Mouse (Mus musculus): ENCODE measurements around the gene Spsb1. TPM values are rescaled to one million over a fixed set of nuclear protein-coding genes. Genes with fewer than 3 reads are reported as not detected.

Spsb1 gene
- total and polyA plus RNA-seq, 3 experiments: 0.04 to 0.19 (median 0.07) TPM

DNA sequence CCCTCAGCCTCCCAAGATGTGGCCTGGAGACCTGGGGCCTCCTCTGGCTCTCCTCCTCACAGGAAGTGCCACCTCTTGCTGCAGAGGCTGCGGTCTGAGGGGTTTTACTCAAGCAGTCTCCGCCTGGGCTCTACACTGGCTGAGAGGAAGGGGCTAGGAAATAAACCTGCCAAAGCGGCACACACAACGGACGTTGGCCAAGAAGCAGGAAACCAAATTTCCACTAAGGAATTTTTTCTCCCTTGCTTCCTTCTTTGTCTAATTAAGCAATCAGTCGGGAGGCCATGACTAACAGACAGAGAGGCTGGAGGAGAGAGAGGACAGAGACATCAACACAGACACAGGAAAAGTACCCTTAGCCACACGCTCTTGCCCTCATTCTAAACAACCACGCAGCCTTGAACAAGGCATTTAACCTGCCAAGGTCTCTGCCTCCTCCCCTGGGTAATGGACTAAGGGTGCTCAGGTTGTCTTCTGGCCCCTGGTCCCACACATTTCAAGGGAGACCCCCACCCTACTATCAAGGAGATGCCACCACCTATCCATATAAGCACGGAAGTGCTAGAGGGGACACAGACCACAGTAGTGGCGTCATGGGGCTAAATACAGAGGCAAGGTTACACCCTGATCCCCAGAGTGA lies 46.5 kb upstream of the Spsb1 start:
- dilution Hi-C loops (cut with MboI; ENCODE audit: extremely low pct_ligation_motif_present, extremely low pct_unique_long_range_greater_than_20kb, low sequenced_read_pairs): no loop called here
- TF ChIP-seq ZC3H11A (IDR thresholded peaks at IDR 0.05; ENCODE audit: low read depth, low read length): no peak
- peak; percentile 35; the same call in 1 of the 2 replicates for TF ChIP-seq EP300 (IDR thresholded peaks at IDR 0.05; ENCODE audit: low read length)
- no peak for TF ChIP-seq JUN (IDR thresholded peaks at IDR 0.05; ENCODE audit: insufficient read depth, low read depth, low read length)
- TF ChIP-seq TCF12 (IDR thresholded peaks at IDR 0.05; ENCODE audit: low read depth, low read length): 0 out of 2 replicates have a peak, but pooled peaks have one; percentile 18
- peak; percentile 31; the same call in 1 of the 2 replicates for TF ChIP-seq ETS1 (conservative IDR thresholded peaks at IDR 0.05; ENCODE audit: low read depth, low read length)
- no peak for TF ChIP-seq ZMIZ1 (IDR thresholded peaks at IDR 0.05; ENCODE audit: low read depth, low read length)
- TF ChIP-seq IRF4 (IDR thresholded peaks at IDR 0.05; ENCODE audit: low read depth, low read length): peak; percentile 23; the same call in 1 of the 2 replicates

DNA sequence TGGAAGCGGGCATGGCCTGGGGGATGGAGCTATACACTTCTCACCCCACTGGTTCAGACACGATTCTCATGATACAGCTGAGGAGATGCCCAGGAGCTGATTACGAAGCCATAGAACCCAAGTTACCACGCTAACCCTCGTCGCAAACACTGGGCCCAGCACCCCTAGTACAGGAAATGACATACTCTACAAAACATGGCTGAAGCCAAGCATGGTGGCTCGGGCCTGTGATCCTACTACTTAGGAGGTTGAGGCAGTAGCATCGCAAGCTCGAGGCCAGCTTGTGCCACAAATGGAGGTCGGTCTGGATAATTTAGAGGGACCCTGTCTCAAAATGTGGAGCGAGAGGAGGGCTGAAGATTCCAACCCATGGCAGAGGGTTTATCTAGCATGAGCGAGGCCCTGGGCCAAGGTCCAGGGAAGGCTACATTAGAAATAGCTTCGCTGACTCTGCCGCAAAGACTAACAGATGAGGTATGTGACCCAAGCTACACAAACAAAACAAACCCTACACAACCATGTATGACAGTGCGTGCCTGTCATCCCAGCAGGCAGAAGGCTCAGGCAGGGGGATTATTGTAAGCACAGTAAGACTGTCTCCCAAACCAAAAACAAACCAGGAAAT lies 45.2 kb upstream of the Spsb1 start:
- no peak for DNase-seq (ENCODE audit: extremely low read depth)
- dilution Hi-C loops (cut with MboI; ENCODE audit: extremely low pct_ligation_motif_present, extremely low pct_unique_long_range_greater_than_20kb, low sequenced_read_pairs) (no loop called here), in situ Hi-C loops (cut with MboI; ENCODE audit: low pct_ligation_motif_present, low pct_unique_long_range_greater_than_20kb, low sequenced_read_pairs) (no loop called here)
- TF ChIP-seq MAZ (IDR thresholded peaks at IDR 0.05; ENCODE audit: low read depth, low read length) (no peak), KAT2A (IDR thresholded peaks at IDR 0.05; ENCODE audit: insufficient replicate concordance, low read length) (no peak), MXI1 (IDR thresholded peaks at IDR 0.05; ENCODE audit: low read depth, low read length) (no peak), IRF4 (IDR thresholded peaks at IDR 0.05; ENCODE audit: low read depth, low read length) (no peak), CTCF (conservative IDR thresholded peaks at IDR 0.05 in 1 of 2, IDR thresholded peaks at IDR 0.05 in 1 of 2; ENCODE audit: low read depth in 2 of 2, low read length in 2 of 2) (no peak), MEF2A (IDR thresholded peaks at IDR 0.05; ENCODE audit: borderline replicate concordance, low read depth, low read length) (no peak), MYC (IDR thresholded peaks at IDR 0.05; ENCODE audit: low read depth, low read length) (no peak), NELFE (IDR thresholded peaks at IDR 0.05; ENCODE audit: low read depth, low read length) (no peak), ELF1 (IDR thresholded peaks at IDR 0.05; ENCODE audit: low read depth, low read length) (no peak), ZMIZ1 (IDR thresholded peaks at IDR 0.05; ENCODE audit: low read depth, low read length) (no peak), ZC3H11A (IDR thresholded peaks at IDR 0.05; ENCODE audit: low read depth, low read length) (no peak), E2F4 (IDR thresholded peaks at IDR 0.05; ENCODE audit: insufficient replicate concordance, low read depth, low read length) (no peak), USF1 (IDR thresholded peaks at IDR 0.05; ENCODE audit: low read depth, low read length) (no peak), USF2 (conservative IDR thresholded peaks at IDR 0.05; ENCODE audit: low read depth, low read length) (no peak), GABPA (IDR thresholded peaks at IDR 0.05; ENCODE audit: insufficient replicate concordance, low read depth, low read length) (no peak)
- H3K9me3 ChIP-seq (replicated peaks; ENCODE audit: low read length): peaks cover 3% of the 10 kb centered on the region
- H3K27ac ChIP-seq (ENCODE audit: insufficient read depth, low read depth): peak overlapping the region; percentile 30; the same call in 1 of the 2 replicates
- peak overlapping the region; percentile 59 for H3K9ac ChIP-seq (ENCODE audit: insufficient read depth, low read depth)
- H3K27me3 ChIP-seq (replicated peaks): no peaks in the 10 kb centered on the region
- peaks cover 34 to 86% of the 10 kb centered on the region in 2 experiments for H3K4me1 ChIP-seq (ENCODE audit: control insufficient read depth in 1 of 2, insufficient read depth in 2 of 2)
- H3K4me2 ChIP-seq (ENCODE audit: insufficient read depth, low read depth, poor library complexity, severe bottlenecking): peak overlapping the region; percentile 80; the same call in 1 of the 2 replicates
- peak overlapping the region; percentile 51 to 52 (median 52) for H3K4me3 ChIP-seq (replicated peaks in 1 of 3; ENCODE audit: low read depth in 2 of 3, low read length in 2 of 3, poor library complexity in 1 of 3)
- H3K36me3 ChIP-seq (replicated peaks in 1 of 2; ENCODE audit: control insufficient read depth in 1 of 2, insufficient read depth in 1 of 2, low read length in 1 of 2): peaks cover 10 to 50% of the 10 kb centered on the region in 2 experiments
- peaks cover 9% of the 10 kb centered on the region; the same call in 1 of the 2 replicates for H3K79me2 ChIP-seq (replicated peaks; ENCODE audit: control insufficient read depth, extremely low read depth, insufficient read depth, poor library complexity, severe bottlenecking)

More for the DNA sequence above, 46.5 kb upstream of the Spsb1 start:
- H3K9me3 ChIP-seq (replicated peaks; ENCODE audit: low read length): peaks cover 9% of the 10 kb centered on the region
- H3K27me3 ChIP-seq (replicated peaks): no peaks in the 10 kb centered on the region
- peak overlapping the region; percentile 80 for H3K4me2 ChIP-seq (ENCODE audit: insufficient read depth, low read depth, poor library complexity, severe bottlenecking)
- no peak for DNase-seq (ENCODE audit: extremely low read depth)
- H3K36me3 ChIP-seq (replicated peaks in 1 of 2; ENCODE audit: control insufficient read depth in 1 of 2, insufficient read depth in 1 of 2, low read length in 1 of 2): peaks cover 4 to 49% of the 10 kb centered on the region in 2 experiments
- H3K4me1 ChIP-seq (ENCODE audit: control insufficient read depth in 1 of 2, insufficient read depth in 2 of 2): peaks cover 34 to 81% of the 10 kb centered on the region in 2 experiments
- peak overlapping the region; percentile 53 for H3K27ac ChIP-seq (ENCODE audit: insufficient read depth, low read depth)
- H3K9ac ChIP-seq (ENCODE audit: insufficient read depth, low read depth): peak overlapping the region; percentile 59
- H3K4me3 ChIP-seq (replicated peaks in 1 of 3; ENCODE audit: low read depth in 2 of 3, low read length in 2 of 3, poor library complexity in 1 of 3): peak overlapping the region; percentile 51 to 52 (median 52)
- H3K79me2 ChIP-seq (replicated peaks; ENCODE audit: control insufficient read depth, extremely low read depth, insufficient read depth, poor library complexity, severe bottlenecking): peaks cover 9% of the 10 kb centered on the region; the same call in 1 of the 2 replicates
- in situ Hi-C loops (cut with MboI; ENCODE audit: low pct_ligation_motif_present, low pct_unique_long_range_greater_than_20kb, low sequenced_read_pairs): no loop called here
